Mouse (Mus musculus) cerebellum, adult 2 months (tissue): ENCODE results near the gene Zfp787. TPM values are rescaled to one million over a fixed set of nuclear protein-coding genes. Genes with fewer than 3 reads are reported as not detected.
A peak's percentile ranks its signal among the peaks of the same experiment; 100 is the strongest.
"Not testable (repeated sequence)": the region's sequence is repeated elsewhere in the genome, so short reads cannot be mapped to it uniquely, and the experiment has no call there.

Experiments used
- DNase-seq, 2 experiments: peaks; one replicate each; pipeline ENCODE4 v3.0.0; 2021
- H3K27ac ChIP-seq: fragments of 200-500 bp; 2 replicates; pipeline ENCODE4 v1.5.1; 2012; ENCODE audit warnings: low read length, control low read depth, inconsistent platforms; ENCODE audit not compliant: insufficient read depth
- H3K27me3 ChIP-seq: fragments of 200-500 bp; 2 replicates; pipeline ENCODE4 v1.6.1; 2012; ENCODE audit warnings: inconsistent platforms, mild to moderate bottlenecking, low read length, moderate library complexity; ENCODE audit not compliant: control insufficient read depth, insufficient read depth
- H3K4me1 ChIP-seq: fragments of 200-500 bp; 2 replicates; pipeline ENCODE4 v1.6.1; 2011; ENCODE audit warnings: low read length; ENCODE audit not compliant: control insufficient read depth, insufficient read depth
- H3K4me3 ChIP-seq: fragments of 200-500 bp; replicated peaks from 2 replicates; pipeline ENCODE3; 2011; ENCODE audit warnings: mild to moderate bottlenecking, low read depth, low read length, control low read depth; ENCODE audit not compliant: insufficient read depth
- CTCF ChIP-seq: fragments of 200-500 bp; IDR thresholded peaks from 2 replicates; pipeline ENCODE4 v1.5.1; 2011; ENCODE audit warnings: low read depth, mild to moderate bottlenecking, control low read depth, low read length, moderate library complexity, borderline replicate concordance; ENCODE audit not compliant: insufficient read depth
- POLR2A ChIP-seq: fragments of 200-500 bp; IDR thresholded peaks from 2 replicates; pipeline ENCODE4 v1.6.1; 2011; ENCODE audit warnings: low read length, control low read depth, borderline replicate concordance; ENCODE audit not compliant: insufficient read depth
- WGBS: fragments of 180-500 bp; shearing (Covaris S2); methylation state at CpG from one replicate; pipeline ENCODE4 v1.1.7; 2018; 5-methylcytosine and 5-hydroxymethylcytosine counted together
- polyA plus RNA-seq: library from polyadenylated mRNA; depleted of rRNA; stranded (reverse); fragments of >200 nt; gene quantifications from 2 replicates; pipeline ENCODE4 v1.2.3, GENCODE M21; 2012; rRNA removed

Zfp787 gene
- polyA plus RNA-seq, 1 experiment = 45.9 TPM

DNA sequence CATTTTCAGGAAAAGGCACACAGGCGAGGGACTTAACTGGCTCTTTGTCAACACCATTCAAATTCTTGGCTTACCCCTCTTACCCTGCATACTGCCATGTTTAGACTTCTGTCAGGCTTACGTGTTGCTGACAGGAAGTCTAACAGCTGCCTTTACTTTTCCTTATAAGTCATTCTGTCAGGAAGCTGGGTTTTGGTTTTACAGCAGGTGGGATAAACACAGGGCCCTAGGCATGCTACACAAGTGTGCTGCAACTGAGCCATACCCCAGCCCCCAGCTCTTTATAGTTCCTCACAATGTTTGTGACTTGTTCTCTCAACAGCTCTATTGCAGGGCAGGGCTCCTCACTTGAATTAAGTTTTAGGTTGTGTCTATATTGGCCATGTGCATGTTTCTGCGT lies 16.5 kb downstream of the Zfp787 start:
- WGBS = 56% methylated on average over 3 of the region's 3 CpGs

GRCm38 (mm10) chr7:6136497-6136896 lies 19.3 kb downstream of the Zfp787 start:
- H3K27ac ChIP-seq = no peak overlapping the region
- H3K4me1 ChIP-seq = no peaks in the 10 kb centered on the region
- H3K27me3 ChIP-seq = no peaks in the 10 kb centered on the region
- no peak for DNase-seq
- TF ChIP-seq CTCF (no peak), POLR2A (no peak)
- H3K4me3 ChIP-seq = no peak overlapping the region

More for the DNA sequence above, 16.5 kb downstream of the Zfp787 start:
- DNase-seq = no peak
- TF ChIP-seq POLR2A = no peak
- no peak for TF ChIP-seq CTCF
- H3K27ac ChIP-seq = no peak overlapping the region
- no peak overlapping the region for H3K4me3 ChIP-seq
- H3K27me3 ChIP-seq = no peaks in the 10 kb centered on the region
- no peaks in the 10 kb centered on the region; the same call in 1 of the 2 replicates for H3K4me1 ChIP-seq

DNA sequence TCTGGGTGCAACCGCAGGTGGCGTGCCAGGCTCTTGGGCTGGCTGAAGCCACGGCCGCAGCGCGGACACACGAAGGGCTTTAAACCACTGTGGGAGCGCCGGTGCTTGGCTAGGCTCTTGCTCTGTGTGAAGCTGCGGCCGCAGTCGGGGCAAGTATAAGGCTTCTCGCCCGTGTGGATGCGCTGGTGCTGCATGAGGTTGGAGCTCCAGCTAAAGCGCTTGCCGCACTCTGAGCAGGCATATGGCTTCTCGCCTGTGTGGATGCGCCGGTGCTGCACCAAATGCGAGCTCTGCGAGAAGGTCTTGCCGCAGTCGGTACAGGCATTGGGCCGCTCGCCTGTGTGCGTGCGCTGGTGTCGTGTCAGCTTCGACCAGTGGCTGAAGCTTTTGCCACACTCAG lies 23.2 kb downstream of the Zfp787 start:
- H3K4me1 ChIP-seq = no peaks in the 10 kb centered on the region
- 89% methylated on average over 30 of the region's 30 CpGs for WGBS
- TF ChIP-seq CTCF (no peak), POLR2A (no peak)
- H3K27me3 ChIP-seq = no peaks in the 10 kb centered on the region
- DNase-seq = no peak
- no peak overlapping the region for H3K27ac ChIP-seq
- no peak overlapping the region for H3K4me3 ChIP-seq

- H3K4me1 ChIP-seq = no peaks in the 10 kb centered on the region
- no peak for TF ChIP-seq POLR2A
- TF ChIP-seq CTCF = no peak
- no peak for DNase-seq
- 37% methylated on average over 4 of the region's 4 CpGs for whole genome bisulfite sequencing
- H3K27ac ChIP-seq = no peak overlapping the region
- no peaks in the 10 kb centered on the region for H3K27me3 ChIP-seq
- H3K4me3 ChIP-seq = no peak overlapping the region
Measured at GRCm38 (mm10) chr7:6130346-6130745, 25.5 kb downstream of the Zfp787 start.

- DNase-seq = peak; percentile 79 to 83
- no peak overlapping the region for H3K27ac ChIP-seq
- 29% methylated on average over 7 of the region's 7 CpGs for WGBS
- TF ChIP-seq POLR2A (no peak), CTCF (peak; percentile 85)
- no peaks in the 10 kb centered on the region for H3K4me1 ChIP-seq
- H3K27me3 ChIP-seq = no peaks in the 10 kb centered on the region
- H3K4me3 ChIP-seq = no peak overlapping the region
Measured at GRCm38 (mm10) chr7:6126690-6127448, 28.9 kb downstream of the Zfp787 start.

DNA sequence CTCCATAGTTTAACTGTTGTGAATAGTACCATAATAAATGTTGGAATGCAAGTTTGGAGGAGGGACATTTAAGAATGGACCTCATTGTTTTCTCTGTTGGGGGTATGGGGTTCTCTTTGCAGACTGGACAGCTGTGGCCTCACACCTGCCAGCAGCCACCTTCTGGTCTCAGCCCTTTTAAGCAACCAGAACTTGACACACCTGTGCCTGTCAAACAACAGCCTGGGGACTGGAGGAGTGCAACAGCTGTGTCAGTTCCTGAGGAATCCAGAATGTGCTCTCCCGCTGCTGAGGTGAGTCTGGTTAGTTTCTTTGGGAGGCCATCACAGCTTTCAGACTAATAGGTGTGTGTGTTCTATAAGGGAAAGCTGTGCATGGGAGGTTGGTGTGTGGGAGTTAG lies 34.7 kb downstream of the Zfp787 start:
- H3K27ac ChIP-seq, H3K4me1 ChIP-seq, DNase-seq, H3K27me3 ChIP-seq, H3K4me3 ChIP-seq: not testable (repeated sequence)
- WGBS = 86% methylated on average over 1 of the region's 1 CpGs

DNA sequence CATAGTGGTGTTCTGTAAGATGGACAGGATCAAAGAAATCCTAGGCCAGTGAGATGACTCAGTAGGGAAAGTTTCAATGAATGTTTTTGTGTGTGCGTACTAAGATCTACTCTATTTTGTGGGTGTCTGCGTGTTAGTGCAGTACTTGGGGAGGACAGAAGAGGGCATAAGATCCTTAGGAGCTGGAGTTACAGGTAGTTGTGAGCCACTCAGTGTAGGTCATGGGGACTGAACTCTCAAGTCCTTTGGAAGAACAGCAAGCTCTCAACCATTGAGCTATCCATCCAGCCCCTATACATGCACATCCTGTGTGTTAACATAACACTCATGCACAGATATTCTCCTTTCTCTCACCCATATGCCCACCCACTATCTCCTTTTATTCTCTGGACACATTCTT lies 35.7 kb downstream of the Zfp787 start:
- DNase-seq, H3K27me3 ChIP-seq, H3K27ac ChIP-seq, H3K4me1 ChIP-seq, H3K4me3 ChIP-seq: not testable (repeated sequence)
- 79% methylated on average over 2 of the region's 2 CpGs for WGBS

DNA sequence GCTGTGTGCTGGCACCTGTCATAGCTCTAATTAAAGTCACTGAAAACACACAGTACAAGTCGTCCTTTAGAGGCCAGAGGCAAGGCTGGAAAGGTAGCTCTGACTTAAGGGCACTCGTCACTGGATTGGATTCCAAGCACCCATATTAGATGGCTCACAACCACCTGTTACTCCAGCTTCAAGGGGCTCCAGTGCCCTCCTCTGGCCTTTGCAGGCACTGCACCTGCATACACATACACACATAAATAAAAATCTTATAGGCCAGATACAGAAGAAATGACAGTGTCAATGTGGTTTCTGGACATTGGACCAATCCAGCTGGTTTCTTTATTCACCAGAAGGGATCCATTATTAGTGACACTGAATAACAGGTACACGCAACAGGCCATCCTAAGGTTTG lies 36.3 kb downstream of the Zfp787 start:
- H3K27ac ChIP-seq = no peak overlapping the region
- no peaks in the 10 kb centered on the region for H3K4me1 ChIP-seq
- DNase-seq = no peak
- no peak for TF ChIP-seq POLR2A
- TF ChIP-seq CTCF = no peak
- no peak overlapping the region for H3K4me3 ChIP-seq
- 77% methylated on average over 3 of the region's 3 CpGs for WGBS
- no peaks in the 10 kb centered on the region for H3K27me3 ChIP-seq

Other genes starting within 250 kb of the Zfp787 start
- not detected in 2 replicates for gene Vmn1r65, start 145.0 kb downstream of the Zfp787 start, polyA plus RNA-seq
- gene Nlrp4c, start 110.8 kb downstream of the Zfp787 start, polyA plus RNA-seq = not detected in 2 replicates
- gene Zfp444, start 16.2 kb upstream of the Zfp787 start, polyA plus RNA-seq = 52.0 and 52.2 TPM in 2 replicates
- gene Galp, start 41.1 kb upstream of the Zfp787 start, polyA plus RNA-seq = not detected in 2 replicates
- not detected in 2 replicates for gene Zscan5b, start 66.3 kb upstream of the Zfp787 start, polyA plus RNA-seq
- not detected in 2 replicates for gene Epp13, start 96.7 kb upstream of the Zfp787 start, polyA plus RNA-seq
- 7.9 and 8.8 TPM in 2 replicates for gene Zfp667, start 130.6 kb upstream of the Zfp787 start, polyA plus RNA-seq
- gene Zfp583, start 175.3 kb upstream of the Zfp787 start, polyA plus RNA-seq = 5.6 and 6.9 TPM in 2 replicates
- 3.0 and 3.2 TPM in 2 replicates for gene Gm3854, start 187.8 kb upstream of the Zfp787 start, polyA plus RNA-seq
- 4.7 and 5.6 TPM in 2 replicates for gene Zfp78, start 207.3 kb upstream of the Zfp787 start, polyA plus RNA-seq
- 8.7 and 9.4 TPM in 2 replicates for gene Zfp28, start 227.3 kb upstream of the Zfp787 start, polyA plus RNA-seq
- 16.1 and 19.1 TPM in 2 replicates for gene Smim17, start 242.7 kb upstream of the Zfp787 start, polyA plus RNA-seq